Mouse (Mus musculus) stomach, embryonic 16.5 days (tissue): ENCODE data around the gene Abca9. TPM values are rescaled to one million over a fixed set of nuclear protein-coding genes. Genes with fewer than 3 reads are reported as not detected.

Source experiments
- ATAC-seq: fragments of 200-750 bp; cut with Nextera tagmentation; 2 replicates; pipeline ENCODE4 v1.8.0; 2017; ENCODE audit warnings: moderate number of reproducible peaks, moderate TSS enrichment; ENCODE audit not compliant: insufficient read depth, low FRiP score
- H3K27ac ChIP-seq: fragments of 300-500 bp; sonication (generic); 2 replicates; pipeline ENCODE4 v1.5.1; 2014; ENCODE audit warnings: low read length
- H3K27me3 ChIP-seq: fragments of 300-500 bp; sonication (generic); 2 replicates; pipeline ENCODE4 v1.6.1; 2014; ENCODE audit warnings: low read length, control low read depth, mixed read lengths; ENCODE audit not compliant: control insufficient read depth, insufficient read depth
- H3K36me3 ChIP-seq: fragments of 300-500 bp; sonication (generic); 2 replicates; pipeline ENCODE4 v1.6.1; 2014; ENCODE audit warnings: low read length; ENCODE audit not compliant: control insufficient read depth, insufficient read depth
- H3K4me1 ChIP-seq: fragments of 300-500 bp; sonication (generic); 2 replicates; pipeline ENCODE4 v1.6.1; 2014; ENCODE audit warnings: low read length, control low read depth, mixed read lengths; ENCODE audit not compliant: control insufficient read depth, insufficient read depth
- H3K4me2 ChIP-seq: fragments of 300-500 bp; sonication (generic); 2 replicates; pipeline ENCODE4 v1.6.1; 2014; ENCODE audit warnings: low read depth, low read length, mixed read lengths
- H3K4me3 ChIP-seq: fragments of 300-500 bp; sonication (generic); replicated peaks from 2 replicates; pipeline ENCODE4 v1.5.1; 2014; ENCODE audit warnings: mild to moderate bottlenecking, low read length
- H3K9ac ChIP-seq: fragments of 300-500 bp; sonication (generic); 2 replicates; pipeline ENCODE4 v1.6.1; 2014; ENCODE audit warnings: low read length
- H3K9me3 ChIP-seq: fragments of 300-500 bp; sonication (generic); replicated peaks from 2 replicates; pipeline ENCODE4 v1.6.1; 2016; ENCODE audit warnings: low read length, control low read depth; ENCODE audit not compliant: control insufficient read depth
- WGBS: fragments of 180-500 bp; shearing (Covaris S2); extraction: QIAGEN DNeasy Blood & Tissue Kit; methylation state at CpG from one replicate; pipeline ENCODE4 v1.1.7; 2014; 5-methylcytosine and 5-hydroxymethylcytosine counted together
- polyA plus RNA-seq: library from polyadenylated mRNA; unstranded; fragments of >200 nt; fragmentation: Nextera tagmentation; extraction: Ambion mirVana; gene quantifications from 2 replicates; pipeline ENCODE4 v1.2.1, GENCODE M21; 2015

The Abca9 gene
- 2.3 and 3.2 TPM in 2 replicates for polyA plus RNA-seq

GRCm38 (mm10) chr11:110167459-110168251, at the start of gene Abca9:
TSS of gene Abca9 (minus strand) at chr11:110168196.
- 38% methylated on average over 12 of the region's 12 CpGs for WGBS
- no peaks in the 10 kb centered on the region for H3K36me3 ChIP-seq
- no peaks in the 10 kb centered on the region for H3K9me3 ChIP-seq
- H3K27me3 ChIP-seq: no peaks in the 10 kb centered on the region
- no peaks in the 10 kb centered on the region for H3K4me1 ChIP-seq
- H3K4me3 ChIP-seq: peak within 1 kb of the TSS; percentile 7
- H3K4me2 ChIP-seq: peak within 1 kb of the TSS; percentile 11
- no peak for ATAC-seq
- H3K27ac ChIP-seq: peak within 1 kb of the TSS; percentile 28
- H3K9ac ChIP-seq: no peak within 1 kb of the TSS

- Histone ChIP-seq H3K27me3 (no peaks in the 10 kb centered on the region), H3K27ac (no peak overlapping the region), H3K9me3 (no peaks in the 10 kb centered on the region), H3K36me3 (no peaks in the 10 kb centered on the region), H3K4me1 (no peaks in the 10 kb centered on the region), H3K4me2 (no peak overlapping the region), H3K4me3 (no peak overlapping the region), H3K9ac (no peak overlapping the region)
- no peak for ATAC-seq
These were observed 49.1 kb upstream of the Abca9 start for GRCm38 (mm10) chr11:110217118-110217517.

DNA sequence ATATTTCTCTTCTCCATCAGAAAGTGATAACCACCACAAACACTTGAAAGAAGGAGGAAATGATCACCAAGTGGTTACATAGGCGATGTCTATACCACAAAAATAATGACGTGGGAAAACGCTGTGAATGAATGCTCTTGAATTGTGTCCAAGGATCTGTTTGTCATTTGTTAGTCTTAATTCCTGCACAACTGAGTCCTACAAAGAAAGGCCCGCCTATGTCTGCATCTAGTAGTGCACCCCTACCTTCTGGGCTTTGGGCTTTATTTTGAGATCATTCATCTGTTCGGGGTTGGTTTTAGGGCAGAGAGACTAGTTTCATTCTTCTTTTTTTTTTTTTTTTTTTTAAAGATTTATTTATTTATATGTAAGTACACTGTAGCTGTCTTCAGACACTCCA, 35.9 kb upstream of the Abca9 start:
- Histone ChIP-seq H3K27me3 (no peaks in the 10 kb centered on the region), H3K36me3 (no peaks in the 10 kb centered on the region), H3K27ac (no peak overlapping the region), H3K4me1 (no peaks in the 10 kb centered on the region), H3K9ac (no peak overlapping the region), H3K4me3 (no peak overlapping the region), H3K4me2 (no peak overlapping the region), H3K9me3 (no peaks in the 10 kb centered on the region)
- 75% methylated on average over 5 of the region's 5 CpGs for WGBS
- no peak for ATAC-seq

DNA sequence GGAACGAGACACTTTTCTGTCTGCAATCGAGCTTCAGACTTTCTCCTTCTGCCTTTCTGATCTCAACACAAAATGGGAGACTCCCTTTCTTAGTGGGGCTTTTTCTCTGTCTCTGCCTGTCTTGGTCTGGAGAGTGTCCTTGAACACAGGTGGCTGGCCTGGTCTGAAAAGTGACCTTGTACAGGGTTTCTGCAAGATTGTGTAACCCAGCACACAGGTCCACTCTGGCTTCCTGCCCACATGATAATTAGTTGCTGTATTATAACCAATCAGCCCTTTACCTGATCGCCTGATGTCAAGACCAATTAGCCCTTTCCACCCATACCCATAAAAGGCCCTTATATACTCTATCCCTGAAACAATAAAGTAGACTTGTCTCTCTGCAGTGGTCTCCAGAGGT, 30.9 kb upstream of the Abca9 start:
- no peak overlapping the region for H3K4me3 ChIP-seq
- no peaks in the 10 kb centered on the region for H3K36me3 ChIP-seq
- H3K4me1 ChIP-seq: no peaks in the 10 kb centered on the region
- no peak overlapping the region for H3K27ac ChIP-seq
- H3K9ac ChIP-seq: no peak overlapping the region
- WGBS: 75% methylated on average over 3 of the region's 3 CpGs
- H3K9me3 ChIP-seq: no peaks in the 10 kb centered on the region
- no peak for ATAC-seq
- H3K4me2 ChIP-seq: no peak overlapping the region
- H3K27me3 ChIP-seq: no peaks in the 10 kb centered on the region

DNA sequence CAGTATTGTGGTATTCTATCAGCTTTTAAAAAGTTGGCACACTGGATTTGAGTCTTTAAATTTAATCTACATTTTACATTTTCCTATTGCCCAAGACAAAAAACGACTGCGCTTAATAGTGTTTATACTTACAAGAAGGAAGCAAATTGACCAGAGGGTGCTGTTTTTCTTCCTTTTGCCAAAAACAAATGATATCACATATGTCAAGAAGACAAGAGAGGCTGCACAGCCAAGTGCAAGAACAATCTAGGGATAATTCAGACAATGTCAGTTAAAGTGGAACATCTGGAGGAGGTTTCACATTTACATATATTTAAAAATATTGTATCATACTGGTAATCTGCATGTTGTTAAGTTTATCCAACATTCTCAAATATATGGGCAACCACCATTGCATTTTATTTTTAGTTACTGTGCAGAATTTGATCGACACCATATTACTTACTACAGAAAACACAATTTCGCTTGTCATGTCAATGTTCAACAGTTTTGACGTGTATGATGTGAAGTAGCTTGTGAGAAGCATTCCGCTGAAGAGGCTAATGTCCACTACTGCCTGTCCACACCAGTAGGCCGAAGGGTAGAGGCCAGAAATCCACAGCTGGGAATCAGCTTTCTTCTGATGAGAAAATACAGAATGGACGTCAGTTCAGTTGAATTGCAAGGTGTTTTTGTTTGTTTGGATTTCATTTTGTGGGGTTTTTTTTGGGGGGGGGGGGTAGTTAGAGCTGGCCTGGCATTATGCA, 28.7 kb upstream of the Abca9 start:
- ATAC-seq: no peak
- no peaks in the 10 kb centered on the region for H3K27me3 ChIP-seq
- 73% methylated on average over 8 of the region's 8 CpGs for WGBS
- no peaks in the 10 kb centered on the region for H3K36me3 ChIP-seq
- no peak overlapping the region for H3K27ac ChIP-seq
- H3K4me3 ChIP-seq: no peak overlapping the region
- no peaks in the 10 kb centered on the region for H3K9me3 ChIP-seq
- no peaks in the 10 kb centered on the region for H3K4me1 ChIP-seq
- no peak overlapping the region for H3K4me2 ChIP-seq
- H3K9ac ChIP-seq: no peak overlapping the region

DNA sequence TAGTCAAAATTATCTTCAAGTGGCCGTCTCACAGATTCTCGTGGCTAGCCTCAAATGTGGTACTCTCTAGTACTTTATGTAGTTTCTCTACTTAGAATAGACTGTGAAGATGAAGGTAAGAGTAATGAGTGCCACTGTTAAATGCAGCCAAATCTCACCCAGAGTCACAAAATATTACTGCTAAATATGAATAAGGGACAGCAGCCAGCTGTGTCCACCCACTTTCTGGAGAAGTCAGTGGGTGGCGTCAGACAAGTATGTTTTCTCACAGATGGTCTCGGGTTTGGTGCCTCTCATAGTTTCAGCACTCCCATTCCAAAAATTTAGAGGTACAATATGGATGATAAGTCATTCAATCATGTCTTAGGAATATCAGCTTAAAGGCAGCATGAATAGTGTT, 27.3 kb upstream of the Abca9 start:
- ATAC-seq: no peak
- Histone ChIP-seq H3K9me3 (no peaks in the 10 kb centered on the region), H3K9ac (no peak overlapping the region), H3K4me2 (no peak overlapping the region), H3K27ac (no peak overlapping the region), H3K27me3 (no peaks in the 10 kb centered on the region), H3K4me3 (no peak overlapping the region), H3K36me3 (no peaks in the 10 kb centered on the region), H3K4me1 (no peaks in the 10 kb centered on the region)
- WGBS: 87% methylated on average over 4 of the region's 4 CpGs

DNA sequence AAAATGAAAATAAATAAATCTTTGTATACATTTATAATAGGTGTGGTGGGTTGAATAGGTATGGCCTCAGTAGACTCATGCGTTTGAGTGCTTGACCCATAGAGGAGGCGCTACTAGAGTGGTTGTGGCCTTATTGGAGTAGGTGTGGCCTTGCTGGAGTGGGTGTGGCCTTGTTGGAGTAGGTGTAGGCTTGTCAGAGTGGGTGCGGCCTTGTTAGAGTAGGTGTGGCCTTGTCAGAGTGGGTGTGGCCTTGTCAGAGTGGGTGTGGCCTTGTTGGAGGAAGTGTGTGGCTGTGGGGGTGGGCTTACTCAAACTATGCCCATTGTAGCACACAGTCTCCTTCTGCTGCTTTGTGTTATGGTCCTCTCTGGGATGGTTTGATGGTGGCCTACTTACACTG, 3.2 kb upstream of the Abca9 start:
- Histone ChIP-seq H3K27ac (no peak overlapping the region), H3K4me3 (no peak overlapping the region), H3K9ac (no peak overlapping the region), H3K36me3 (no peaks in the 10 kb centered on the region), H3K4me1 (no peaks in the 10 kb centered on the region), H3K9me3 (no peaks in the 10 kb centered on the region), H3K4me2 (no peak overlapping the region), H3K27me3 (no peaks in the 10 kb centered on the region)
- ATAC-seq: no peak
- 99% methylated on average over 3 of the region's 3 CpGs for WGBS

GRCm38 (mm10) chr11:110165822-110166221, 2.2 kb downstream of the Abca9 start:
- Histone ChIP-seq H3K36me3 (no peaks in the 10 kb centered on the region), H3K4me2 (no peak overlapping the region), H3K9ac (no peak overlapping the region), H3K4me3 (no peak overlapping the region), H3K27me3 (no peaks in the 10 kb centered on the region), H3K9me3 (no peaks in the 10 kb centered on the region), H3K4me1 (no peaks in the 10 kb centered on the region), H3K27ac (no peak overlapping the region)
- 47% methylated on average over 3 of the region's 3 CpGs for WGBS
- ATAC-seq: no peak

DNA sequence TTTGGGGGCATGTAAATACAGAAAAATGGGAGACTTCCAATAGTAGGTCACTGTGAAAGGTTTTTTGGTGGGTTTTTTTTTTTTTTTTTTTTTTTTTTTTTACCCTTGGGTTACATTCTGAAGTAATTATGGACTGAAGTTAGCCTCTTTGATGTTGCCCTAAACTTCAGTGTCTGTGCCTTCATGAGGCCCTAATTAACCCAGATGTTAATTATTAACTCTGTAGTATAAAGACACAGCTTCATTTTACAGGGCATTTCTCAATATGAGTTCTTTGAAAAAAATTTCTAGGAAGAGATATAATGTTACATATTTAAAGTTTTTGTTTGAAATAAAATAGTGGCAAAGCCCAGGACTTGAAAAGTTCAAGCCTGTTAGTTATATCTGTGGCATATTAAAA, 2.6 kb downstream of the Abca9 start:
- Histone ChIP-seq H3K9me3 (no peaks in the 10 kb centered on the region), H3K4me3 (no peak overlapping the region), H3K9ac (no peak overlapping the region), H3K4me1 (no peaks in the 10 kb centered on the region), H3K36me3 (no peaks in the 10 kb centered on the region), H3K27ac (no peak overlapping the region), H3K4me2 (no peak overlapping the region), H3K27me3 (no peaks in the 10 kb centered on the region)
- ATAC-seq: no peak
